Mouse (Mus musculus) spleen, adult 2 months (tissue): ENCODE data around the gene AI661453.

ENCODE experiments used
- CTCF ChIP-seq: fragments of 200-500 bp; IDR thresholded peaks from 2 replicates; pipeline ENCODE4 v1.5.1; 2011; ENCODE audit warnings: mild to moderate bottlenecking, inconsistent platforms; ENCODE audit not compliant: insufficient read depth, insufficient read length, insufficient replicate concordance; ENCODE audit errors: extremely low read depth
- POLR2A ChIP-seq: fragments of 200-500 bp; IDR thresholded peaks from 2 replicates; pipeline ENCODE4 v1.6.1; 2011; ENCODE audit warnings: low read depth, low read length, inconsistent platforms

- TF ChIP-seq POLR2A (no peak), CTCF (no peak)
These were observed 25.3 kb downstream of the AI661453 start for GRCm38 (mm10) chr17:47461688-47462087.
